Mouse (Mus musculus) liver, adult (tissue): ENCODE data around the gene Gm38431.

Experiments
- GATA4 ChIP-seq: IDR thresholded peaks from 2 replicates; pipeline ENCODE4 v1.6.1; 2014; ENCODE audit warnings: mild to moderate bottlenecking, low read length; ENCODE audit not compliant: insufficient replicate concordance

Gm38431 gene

DNA sequence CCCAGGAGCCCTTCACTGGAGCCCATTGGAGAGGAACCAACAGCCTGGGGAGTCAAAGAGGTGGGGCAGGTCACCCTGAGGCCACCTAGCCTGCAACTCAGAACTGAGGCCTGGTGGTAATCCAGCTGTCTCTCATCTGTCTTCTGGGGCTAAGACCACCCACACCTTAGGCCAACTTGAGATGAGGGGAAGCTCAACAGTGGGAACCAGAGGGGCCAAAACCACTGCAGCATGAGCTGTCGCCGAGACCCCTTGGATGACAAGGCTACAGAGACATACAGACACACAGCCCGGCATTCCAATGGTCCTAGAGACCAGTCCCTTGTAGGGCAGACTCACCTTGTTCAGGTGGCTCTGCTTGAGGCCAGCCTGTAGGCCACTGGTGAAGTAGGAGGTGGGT is 16.2 kb downstream of the Gm38431 start:
- TF ChIP-seq GATA4, result no peak

DNA sequence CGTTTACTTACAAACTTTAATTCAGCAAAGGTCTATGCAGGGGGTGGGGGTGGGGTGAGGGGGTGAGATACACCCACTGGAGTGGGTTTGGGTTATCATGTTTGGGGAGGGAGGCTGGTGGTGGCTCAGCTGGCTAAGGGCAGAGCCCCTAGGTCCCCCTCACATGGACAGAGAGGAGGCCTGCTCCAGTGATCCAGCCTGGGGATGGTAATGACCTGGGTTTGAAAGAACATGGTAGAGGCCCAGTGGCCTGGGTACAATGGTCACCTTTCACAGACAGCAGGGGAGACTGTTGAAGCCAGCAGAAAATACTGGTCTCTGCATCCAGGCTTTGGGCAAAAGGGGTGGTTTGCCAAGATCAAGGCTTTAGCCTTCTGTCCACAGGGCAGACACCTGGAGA is 17.6 kb downstream of the Gm38431 start:
- no peak for TF ChIP-seq GATA4

DNA sequence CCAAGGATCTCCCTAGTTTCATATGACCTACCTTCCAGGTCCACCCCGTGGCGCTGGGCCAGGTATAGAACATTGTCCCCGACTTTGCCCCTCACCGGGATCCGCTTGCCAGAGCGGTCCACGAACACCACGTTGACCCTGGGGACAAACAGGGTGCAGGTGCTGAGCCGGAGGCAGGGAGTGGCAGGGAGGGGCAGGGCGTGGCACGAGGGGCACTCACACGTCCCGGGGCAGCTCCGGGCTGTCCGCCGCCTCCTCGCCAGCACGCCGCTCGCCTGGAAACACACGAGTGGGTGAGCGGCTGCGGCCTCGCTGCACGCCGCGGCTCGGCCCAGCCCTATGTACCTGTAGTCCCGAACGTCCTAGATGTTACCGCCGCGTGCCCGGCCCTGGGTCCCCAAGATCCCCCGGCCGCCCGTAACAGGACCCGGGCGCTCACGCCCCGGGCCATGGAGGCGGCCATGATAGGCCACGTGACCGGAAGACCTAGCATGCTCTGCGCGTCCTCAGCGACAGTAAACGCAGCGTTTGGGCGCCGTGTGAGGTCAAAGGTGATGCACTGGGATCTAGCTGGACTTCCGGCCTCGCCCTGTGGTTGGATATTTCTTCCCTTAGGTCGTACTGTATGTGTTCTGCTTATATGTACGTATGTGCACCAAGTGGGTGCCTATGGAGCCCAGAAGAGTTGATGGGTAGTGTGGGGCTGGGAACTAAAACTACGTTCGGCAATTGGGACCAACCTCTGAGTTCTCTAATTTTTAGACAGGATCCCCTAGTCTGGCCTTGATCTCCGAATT is 18.6 kb downstream of the Gm38431 start, which contains the start of the genes Gm49373 and Fdx1l:
Gene Gm49373 (minus strand): TSS at position 53 of the 797 bp plus-strand sequence.
Gene Fdx1l (minus strand): TSS at position 571 of the 797 bp plus-strand sequence.
- TF ChIP-seq GATA4, result peak; percentile 45; the same call in 1 of the 2 replicates

DNA sequence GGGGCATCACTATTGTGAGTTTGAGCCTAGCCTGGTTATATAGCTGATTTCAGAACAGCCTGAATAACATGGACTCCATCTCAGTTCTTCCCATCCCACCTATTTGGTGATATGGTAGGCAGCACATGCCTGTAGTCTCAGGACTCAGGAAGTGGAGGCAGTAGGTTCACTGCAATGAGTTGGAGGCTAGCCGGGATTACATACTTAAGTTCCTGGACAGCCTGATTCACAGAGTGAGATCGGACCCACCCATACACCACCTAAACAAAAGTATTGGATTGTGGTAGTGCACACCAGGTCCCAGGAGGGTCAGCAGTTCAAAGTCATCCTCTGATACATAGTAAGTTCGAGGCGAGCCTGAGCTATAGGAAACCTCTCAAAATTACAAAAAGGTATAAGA is 19.2 kb downstream of the Gm38431 start:
- no peak for TF ChIP-seq GATA4

DNA sequence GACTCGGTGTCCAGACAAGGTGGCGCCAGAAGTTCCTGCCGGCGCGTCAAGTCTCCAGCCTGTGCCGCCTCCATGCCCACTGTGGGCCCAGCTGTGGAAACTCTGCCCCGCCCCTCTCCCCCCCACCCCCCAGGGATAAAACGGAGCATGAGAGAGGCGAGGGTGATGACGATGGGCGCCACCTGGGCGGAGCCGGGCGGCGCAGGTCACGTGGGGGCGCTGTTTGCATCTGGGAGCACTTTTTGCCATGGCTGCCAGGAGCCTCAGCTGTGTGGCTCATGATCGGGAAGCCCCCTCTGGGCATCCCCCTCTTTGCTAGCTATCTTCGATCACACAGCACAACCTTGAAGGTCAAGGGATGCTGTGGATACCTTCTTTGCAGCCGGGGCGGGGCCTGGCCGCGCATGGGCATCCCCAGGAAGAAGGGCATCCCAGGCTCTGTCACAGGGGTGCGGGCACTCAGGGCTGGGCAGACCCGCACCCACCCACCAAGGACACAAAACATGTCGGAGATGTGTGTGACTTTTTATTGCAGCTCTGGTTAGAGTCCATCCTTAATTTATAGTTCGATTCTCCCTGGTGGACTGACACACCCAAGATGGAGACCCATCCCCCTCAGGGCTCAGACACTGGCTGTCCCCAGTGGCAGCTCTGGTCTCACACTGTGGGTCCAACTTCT is 24.7 kb downstream of the Gm38431 start, which contains the start of gene Zglp1:
Gene Zglp1 (minus strand): TSS at position 88 of the 679 bp plus-strand sequence.
- TF ChIP-seq GATA4, result no peak

DNA sequence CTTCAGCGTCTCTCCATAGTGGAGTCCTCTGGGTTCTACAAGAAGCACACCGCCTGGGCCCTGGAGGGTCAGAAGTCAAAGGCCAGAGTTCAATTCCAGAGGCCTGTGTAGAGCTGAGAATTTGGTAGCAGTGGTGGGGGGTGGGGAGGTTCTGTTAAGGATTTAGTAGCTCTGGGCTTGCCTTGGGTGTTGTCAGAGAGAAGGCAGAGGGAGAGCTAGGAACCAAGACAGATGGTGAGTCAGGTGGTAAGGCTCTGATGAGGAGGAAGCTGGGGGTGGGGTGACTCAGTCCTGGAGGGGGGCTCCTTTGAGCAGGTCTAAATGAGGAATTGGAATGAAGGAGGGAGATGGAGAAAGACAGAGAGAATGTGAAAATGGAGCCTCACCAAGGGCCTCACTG is 28.9 kb downstream of the Gm38431 start:
- no peak for TF ChIP-seq GATA4

DNA sequence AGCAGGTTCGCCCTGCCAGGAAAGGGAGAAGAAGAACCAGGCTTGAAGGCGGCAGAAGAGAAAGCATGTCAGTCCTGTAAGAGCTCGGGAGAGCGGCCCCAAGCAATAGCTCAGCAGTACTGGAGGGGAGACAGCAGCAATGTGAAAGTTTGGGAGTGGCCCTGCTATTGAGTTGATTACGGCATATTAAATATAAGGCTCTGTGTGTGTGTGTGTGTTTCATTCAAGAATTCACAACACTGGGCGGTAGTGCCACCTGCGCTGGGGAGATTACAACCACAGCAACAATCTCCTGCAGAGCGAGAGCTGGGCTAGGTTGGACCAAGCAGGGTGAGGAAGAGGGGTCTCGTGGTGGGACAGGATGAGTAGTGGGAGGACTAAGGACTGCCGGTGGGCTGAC is 40.2 kb downstream of the Gm38431 start:
- TF ChIP-seq GATA4, result no peak

DNA sequence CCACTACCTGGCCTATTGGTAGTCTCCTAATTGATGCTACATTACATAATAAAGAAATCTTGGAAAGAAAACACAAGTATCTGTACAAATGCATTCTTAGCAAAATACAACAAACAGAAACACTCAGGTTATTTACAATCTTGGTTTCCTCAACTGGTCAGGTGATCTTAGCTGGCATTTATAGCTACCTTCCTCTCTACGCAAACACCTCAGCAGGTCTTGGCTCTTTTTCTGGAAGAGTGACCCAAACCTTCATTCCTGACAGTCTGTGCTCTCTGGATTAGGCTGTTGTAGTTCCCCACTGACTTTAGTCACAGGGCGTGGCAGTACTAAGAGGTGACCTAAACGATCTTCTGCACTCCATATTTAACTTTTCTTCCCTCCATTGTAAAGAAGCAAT is 46.6 kb downstream of the Gm38431 start:
- TF ChIP-seq GATA4, result no peak

DNA sequence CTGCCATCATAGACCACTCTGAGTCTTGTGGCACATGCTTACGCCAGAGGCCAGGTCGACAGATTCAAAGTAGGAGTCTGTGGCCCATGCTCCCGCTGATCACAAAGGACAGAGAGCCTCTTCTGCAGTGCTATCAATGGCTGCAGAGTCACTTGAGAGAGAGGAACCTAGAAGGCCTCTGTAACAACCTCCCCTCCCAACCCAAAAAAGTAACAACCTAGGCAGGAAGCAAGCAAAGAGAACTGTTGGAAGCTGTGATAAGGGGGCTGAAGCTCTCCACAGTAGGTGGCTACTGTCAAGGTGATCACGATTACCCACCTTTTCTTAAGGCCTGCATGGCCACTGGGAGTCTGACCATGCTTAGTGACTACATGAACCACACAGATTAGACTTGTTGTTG is 48.2 kb downstream of the Gm38431 start:
- no peak for TF ChIP-seq GATA4

DNA sequence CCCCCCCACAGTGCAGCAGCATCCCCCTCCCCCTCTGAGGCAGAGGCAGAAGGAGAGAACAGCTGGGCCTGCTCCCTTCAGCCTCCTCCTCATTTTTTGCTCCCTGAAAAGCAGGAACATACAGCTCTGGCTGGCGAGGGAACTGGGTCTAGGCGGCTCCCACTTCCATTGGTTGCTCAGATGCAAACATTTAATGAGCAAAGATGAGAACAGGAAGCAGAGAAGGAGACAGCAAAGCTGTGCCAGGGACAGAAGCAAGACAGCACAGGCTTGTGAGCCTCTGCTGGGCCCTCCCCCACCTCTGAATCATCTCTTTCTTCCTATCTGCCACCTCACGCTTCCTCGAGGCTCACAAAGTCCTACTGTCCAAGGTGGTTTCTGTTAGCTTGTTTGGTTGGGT is 50.5 kb downstream of the Gm38431 start:
- no peak for TF ChIP-seq GATA4

DNA sequence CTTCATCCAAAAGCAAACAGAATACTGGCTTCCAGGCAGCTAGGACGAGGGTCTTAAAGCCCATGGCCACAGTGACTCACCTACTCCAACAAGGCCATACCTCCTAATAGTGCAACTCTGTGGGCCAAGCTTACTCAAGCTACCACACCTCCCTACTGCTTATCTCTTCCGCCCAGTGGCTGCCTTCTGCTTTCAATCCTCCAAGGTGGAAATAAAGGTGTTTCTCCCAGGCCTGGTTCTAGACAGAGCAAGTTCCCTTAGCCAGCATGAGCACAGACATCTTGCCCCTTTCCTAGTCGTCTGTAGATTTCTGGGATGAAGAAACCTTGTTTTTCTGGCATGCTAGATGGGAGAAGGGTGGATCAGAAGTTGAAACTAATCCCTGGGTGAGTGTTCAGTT is 52.0 kb downstream of the Gm38431 start:
- TF ChIP-seq GATA4, result no peak

DNA sequence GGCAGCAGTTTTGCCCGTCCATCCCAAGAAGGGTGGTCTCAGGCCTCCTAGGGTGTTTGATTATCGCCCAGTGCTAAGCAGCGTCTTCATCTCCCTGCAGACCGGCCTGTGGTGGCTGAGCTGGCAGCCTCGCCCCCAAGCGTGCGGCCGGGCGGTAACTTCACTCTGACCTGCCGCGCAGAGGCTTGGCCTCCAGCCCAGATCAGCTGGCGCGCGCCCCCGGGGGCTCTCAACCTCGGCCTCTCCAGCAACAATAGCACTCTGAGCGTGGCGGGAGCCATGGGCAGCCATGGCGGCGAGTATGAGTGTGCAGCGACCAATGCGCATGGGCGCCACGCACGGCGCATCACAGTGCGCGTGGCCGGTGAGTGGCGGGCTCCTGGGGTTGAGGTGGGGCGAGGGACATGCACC is 54.3 kb downstream of the Gm38431 start:
- TF ChIP-seq GATA4, result no peak

DNA sequence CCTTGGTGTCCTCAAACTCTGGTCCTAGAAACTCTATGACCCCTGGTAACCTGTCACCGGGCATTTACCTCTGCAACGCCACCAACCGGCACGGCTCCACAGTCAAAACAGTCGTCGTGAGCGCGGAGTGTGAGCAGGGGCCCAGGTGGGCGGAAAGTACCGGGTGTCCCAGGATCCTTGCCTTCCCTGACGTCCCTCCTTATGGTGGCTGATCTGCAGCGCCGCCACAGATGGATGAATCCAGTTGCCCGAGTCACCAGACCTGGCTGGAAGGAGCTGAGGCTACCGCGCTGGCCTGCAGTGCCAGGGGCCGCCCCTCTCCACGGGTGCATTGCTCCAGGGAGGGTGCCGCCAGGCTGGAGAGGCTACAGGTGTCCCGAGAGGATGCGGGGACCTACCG is 55.1 kb downstream of the Gm38431 start:
- no peak for TF ChIP-seq GATA4

DNA sequence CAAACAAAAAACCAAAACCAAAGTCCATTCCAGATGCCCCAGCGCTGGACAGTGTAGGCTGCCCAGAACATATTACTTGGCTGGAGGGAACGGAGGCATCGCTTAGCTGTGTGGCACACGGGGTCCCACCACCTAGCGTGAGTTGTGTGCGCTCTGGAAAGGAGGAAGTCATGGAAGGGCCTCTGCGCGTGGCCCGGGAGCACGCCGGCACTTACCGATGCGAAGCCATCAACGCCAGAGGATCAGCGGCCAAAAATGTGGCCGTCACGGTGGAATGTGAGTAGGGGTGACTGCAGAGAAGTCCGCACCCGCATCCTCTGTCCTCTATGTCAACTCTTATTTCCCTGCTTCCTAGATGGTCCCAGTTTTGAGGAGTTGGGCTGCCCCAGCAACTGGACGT is 55.6 kb downstream of the Gm38431 start:
- no peak for TF ChIP-seq GATA4

DNA sequence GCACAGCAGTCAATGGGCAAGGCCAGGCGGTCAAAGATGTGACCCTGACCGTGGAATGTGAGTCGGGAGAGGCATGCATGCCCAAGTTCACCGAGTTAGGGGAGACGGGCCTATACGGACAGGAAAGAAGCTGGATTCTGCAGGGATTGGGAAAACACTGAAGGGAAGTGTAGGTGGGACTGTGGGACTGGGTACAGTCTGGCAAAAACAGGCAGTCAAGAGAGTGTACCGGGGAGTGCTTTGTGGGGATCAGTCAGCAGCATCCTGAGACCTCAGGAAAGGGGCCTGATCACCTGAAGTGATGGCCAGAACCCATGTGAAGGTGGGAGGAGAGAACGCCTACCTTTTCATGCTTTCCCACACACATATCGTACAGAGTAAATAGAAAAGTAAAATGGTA is 56.2 kb downstream of the Gm38431 start:
- no peak for TF ChIP-seq GATA4

DNA sequence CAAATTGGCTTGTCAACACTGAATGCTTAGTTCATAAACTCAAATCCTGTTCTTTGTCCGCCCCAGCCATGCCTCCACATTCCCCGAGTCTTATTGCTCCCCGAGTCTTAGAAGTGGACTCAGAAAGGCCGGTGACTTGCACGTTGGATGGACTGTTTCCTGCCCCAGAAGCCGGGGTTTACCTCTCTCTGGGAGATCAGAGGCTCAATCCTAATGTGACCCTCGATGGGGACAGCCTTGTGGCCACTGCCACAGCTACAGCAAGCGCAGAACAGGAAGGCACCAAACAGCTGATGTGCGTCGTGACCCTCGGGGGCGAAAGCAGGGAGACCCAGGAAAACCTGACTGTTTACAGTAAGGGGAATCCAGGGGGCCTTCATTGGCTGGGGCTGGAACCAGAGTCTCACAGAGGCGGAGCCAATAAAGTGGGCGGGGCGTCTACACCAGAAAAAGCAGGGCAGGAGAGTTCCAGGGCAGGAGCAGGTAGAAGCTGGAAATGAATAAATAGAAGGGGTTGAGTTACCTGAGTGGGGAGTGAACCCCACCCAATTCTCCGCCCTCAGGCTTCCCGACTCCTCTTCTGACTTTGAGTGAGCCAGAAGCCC is 57.2 kb downstream of the Gm38431 start:
- TF ChIP-seq GATA4, result no peak
